Mouse (Mus musculus) heart, postnatal 14 days (tissue): ENCODE results near the gene Snta1. TPM values are rescaled to one million over a fixed set of nuclear protein-coding genes. Genes with fewer than 3 reads are reported as not detected.
A peak's percentile ranks its signal among the peaks of the same experiment; 100 is the strongest.

Experiments used
- DNase-seq, 2 experiments: peaks; one replicate each; pipeline ENCODE4 v3.0.0; 2021 to 2022
- intact Hi-C: fragments of 180-260 bp; cut with DNase I; formaldehyde crosslinking; loops from one replicate; pipeline ENCODE4 v1.15.1; 2025
- total RNA-seq, 2 experiments: library from RNA; stranded (reverse); gene quantifications; 2 replicates each; pipeline ENCODE4 v1.2.3; 2021

Gene Snta1
- total RNA-seq, 2 experiments from 2014 or later: 91.4 to 98.7 TPM

DNA sequence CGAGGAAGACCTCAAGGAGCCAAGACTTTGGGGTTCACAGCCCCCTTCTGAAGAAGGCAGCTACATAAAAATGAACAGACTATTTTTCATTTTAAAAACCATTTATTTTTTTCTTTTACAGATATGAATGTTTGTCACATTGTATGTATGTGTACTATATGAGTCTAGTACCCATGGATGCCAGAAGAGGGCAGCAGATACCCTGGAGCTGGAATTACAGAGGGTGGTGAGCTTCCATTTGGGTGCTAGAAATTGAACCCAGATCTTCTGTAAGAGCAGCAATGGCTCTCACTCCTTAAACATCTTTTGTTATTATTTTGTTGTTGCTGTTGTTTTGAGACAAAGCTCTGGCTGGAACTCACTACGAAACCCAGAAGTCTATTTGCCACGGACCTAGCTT lies 17.6 kb upstream of the Snta1 start:
- intact Hi-C loops: no loop called here
- DNase-seq: no peak

DNA sequence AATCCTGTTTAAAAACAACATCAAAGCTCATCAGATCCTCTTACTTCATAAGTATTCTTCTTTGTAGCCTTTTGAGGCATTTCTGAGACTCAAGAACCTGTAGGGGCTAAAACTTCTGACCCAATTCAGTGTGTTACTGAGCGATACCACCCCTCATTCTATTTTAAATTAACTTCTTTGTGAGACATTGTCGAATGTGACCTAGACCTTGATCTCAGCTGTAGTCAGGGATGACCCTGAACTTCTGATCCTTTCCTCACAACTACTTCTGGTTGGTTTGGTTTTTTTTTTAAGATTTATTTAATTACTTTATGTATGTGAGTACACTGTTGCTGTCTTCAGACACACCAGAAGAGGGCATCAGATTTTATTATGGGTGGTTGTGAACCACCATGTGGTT lies 15.6 kb upstream of the Snta1 start:
- intact Hi-C loops: no loop called here
- DNase-seq: no peak

DNA sequence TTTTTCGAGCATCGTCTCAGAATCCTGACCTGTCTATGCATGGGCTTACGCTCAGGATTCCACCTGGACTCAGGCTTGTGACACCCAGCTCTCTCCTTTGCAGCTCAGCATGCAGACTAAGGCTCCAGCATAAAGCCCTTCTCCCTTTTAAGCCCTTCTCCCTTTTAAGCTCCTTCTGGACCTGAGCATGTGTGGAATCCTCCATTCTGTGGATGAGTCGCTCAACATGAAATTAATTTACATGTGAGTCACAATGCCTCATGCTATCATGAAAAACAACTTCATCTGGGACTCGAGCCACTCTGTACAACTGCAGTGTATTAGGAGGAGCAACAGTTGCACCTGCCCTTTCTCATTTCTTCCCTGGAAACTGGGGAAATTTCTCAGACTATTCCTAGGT lies 14.3 kb upstream of the Snta1 start:
- intact Hi-C loops: no loop called here
- no peak for DNase-seq

DNA sequence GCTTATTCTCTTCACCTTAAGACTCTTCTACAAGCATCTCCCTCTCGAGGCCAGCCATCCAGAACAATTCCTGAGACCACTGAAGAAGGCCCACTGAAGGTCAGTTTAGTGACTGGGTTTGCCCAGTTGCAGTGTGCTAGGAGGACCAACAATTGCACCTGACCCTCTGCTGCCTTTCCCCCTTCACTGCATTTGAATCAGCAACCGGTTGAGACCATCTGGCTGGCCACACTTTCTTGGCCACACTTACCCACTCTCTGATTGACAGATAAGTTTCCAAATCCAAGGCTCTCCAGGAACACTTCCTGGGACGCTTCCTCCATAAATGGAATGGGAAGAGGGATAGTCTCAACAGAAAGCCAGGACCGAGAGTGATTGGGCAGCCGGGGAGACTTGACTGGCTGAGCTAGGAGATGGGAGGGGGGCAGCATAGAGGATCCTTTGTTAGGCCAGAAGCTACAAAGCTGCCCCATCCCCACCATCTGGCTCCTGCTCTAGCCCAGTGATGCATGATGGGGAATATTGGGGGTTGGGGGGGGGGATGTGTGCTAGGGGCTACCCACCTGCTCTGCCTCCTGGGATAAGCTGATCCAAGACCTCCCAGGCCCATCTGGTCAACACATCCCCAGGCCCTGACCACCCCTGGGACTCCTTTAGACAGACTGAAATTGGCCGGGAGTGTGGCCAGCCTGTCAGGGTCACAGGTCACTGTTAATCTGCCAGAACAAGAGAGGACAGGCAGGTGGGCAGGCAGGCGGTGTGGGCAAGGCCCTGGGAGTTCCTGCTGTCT lies 13.2 kb upstream of the Snta1 start:
- intact Hi-C loops: no loop called here
- DNase-seq: no peak

DNA sequence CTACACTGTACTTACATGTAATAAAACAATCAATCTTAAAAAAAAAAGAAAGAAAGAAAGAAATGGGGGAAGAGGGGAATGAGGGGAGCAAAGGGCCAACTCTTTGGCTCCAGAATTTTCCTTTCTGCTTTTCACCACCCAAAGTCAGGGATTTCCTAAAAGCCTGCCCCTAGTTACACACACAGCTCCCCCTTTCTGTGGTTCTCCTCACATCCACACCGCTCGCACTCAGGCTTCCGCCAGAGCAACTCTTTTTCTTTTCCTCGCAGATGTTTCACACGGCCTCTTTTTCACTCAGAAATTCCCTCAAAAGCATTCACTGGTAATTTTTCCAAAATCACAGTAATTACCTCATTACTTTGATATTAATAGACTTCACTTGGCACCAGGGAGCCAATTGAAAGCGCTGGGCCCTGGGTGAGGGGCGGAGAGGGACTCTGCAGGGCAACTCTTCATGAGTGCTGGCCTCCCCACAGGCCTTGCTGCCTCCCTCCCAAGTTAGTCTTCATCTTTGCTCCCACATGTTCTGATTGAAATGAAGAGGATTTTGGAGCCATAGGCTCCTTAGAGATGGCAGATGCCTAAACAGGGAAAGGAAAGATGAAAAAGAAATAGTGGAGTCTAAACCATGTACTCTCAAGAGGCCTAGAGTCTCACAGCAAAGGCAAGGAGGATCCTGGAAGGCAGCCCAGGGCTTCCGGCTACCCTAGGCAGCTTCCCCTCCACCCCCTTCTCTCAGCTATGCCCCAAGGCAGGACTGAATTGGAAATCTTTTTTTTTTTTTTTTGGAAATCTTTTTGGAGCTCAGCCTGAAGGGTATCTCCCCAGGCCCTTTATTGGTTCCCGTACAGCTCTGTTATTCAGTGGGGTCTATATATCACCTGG lies 12.0 kb upstream of the Snta1 start:
- intact Hi-C loops: loop anchor here (5.0 kb wide), 1 partner anchor 192 kb away; the partner anchor contains the start of genes 4930519P11Rik and Zfp341

DNA sequence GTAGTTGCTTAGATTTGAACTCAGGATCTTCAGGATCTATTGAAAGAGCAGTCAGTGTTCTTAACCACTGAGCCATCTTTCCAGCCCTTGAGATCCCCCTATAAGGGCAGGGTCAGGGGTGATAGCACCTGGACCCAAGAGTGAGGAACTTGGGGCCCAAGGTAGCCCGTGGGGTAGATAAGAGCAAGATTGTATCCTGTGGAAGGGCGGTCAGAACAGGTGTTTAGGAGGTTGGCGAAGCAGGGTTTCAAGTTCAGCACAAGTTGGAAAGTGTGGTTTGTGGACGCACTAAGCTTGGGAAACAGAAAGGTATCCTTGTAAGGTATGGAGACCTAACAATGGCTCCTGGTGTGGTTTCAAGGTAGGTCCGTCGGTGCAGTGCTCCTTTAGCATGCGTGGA lies 10.1 kb upstream of the Snta1 start:
- intact Hi-C loops: loop anchor here (5.0 kb wide), 1 partner anchor 194 kb away; the partner anchor contains the start of genes 4930519P11Rik and Zfp341
- DNase-seq: no peak

More for the DNA sequence above, 12.0 kb upstream of the Snta1 start:
- no peak for DNase-seq

DNA sequence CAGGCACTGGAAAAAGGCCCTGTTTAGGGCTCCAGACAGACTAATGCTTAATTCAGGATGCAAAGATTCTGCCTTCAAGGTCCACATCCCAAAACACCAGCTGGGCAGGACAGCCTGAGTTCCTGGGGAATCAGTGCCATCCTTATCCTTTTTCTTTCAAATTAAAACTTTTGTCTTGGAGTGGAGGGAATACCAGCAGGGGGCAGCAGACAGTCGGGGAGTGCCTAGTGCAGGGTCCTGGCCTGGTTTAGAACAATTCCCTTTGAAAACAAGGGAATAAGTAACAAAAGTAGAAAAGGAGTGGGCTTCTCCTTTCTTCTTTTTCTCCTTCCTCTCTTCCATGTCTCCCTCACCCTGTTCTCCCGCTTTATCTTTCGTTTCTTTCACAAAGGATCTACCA lies 9.2 kb upstream of the Snta1 start:
- intact Hi-C loops: loop anchor here (2.0 to 5.0 kb wide), 2 partner anchors 122 to 195 kb away; partner anchors contain the start of genes 4930519P11Rik and Zfp341
- DNase-seq: peak; percentile 81 to 88

DNA sequence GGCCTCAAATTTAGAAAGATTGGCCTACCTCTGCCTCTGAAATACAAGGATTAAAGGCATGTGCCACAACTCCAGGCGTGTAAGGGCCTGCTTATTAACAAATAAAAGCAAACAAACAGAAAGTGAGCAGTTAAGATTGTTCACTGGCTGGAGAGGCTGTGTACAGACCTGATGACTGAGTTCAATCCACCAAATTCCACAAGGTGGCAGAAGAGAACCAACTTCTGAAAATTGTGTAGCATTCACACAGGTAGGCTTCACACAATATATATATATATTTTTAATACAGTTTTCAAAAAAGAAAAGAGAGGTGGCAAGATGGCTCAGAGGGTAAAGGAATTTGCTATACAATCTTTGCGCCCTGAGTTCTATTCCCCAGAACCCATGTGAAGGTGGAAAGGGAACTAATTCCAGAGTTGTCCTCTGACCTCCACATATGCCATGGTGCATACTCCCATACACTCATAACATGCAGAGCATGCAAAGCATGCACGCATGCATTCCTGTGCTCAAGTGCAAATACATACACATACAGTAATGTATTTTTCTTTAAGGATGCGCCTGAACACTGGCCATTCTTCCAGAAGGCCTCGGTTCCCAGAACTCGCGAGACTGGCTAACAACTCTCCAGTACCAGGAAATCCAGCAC lies 4.2 kb upstream of the Snta1 start:
- intact Hi-C loops: loop anchor here (5.0 kb wide), 1 partner anchor 530 kb away; no protein-coding TSS in a partner anchor

DNA sequence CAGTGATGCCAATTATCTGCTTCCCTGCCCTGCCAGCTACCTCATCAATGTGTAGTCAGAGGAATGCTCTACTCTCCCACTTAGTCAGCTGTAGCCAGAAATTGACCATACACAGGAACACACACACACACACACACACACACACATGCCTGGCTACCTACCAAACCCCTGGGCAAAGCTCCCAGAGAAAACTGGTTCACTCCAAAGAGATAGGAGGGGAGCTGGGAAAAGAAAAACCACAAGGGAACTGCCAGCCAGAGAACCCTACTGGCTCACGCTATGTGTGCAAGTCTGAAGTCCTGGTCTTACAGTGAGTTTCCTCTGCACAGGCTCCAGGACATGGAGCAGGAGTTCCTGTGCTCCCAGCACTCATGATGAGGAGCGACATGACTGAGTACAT lies 2.5 kb upstream of the Snta1 start:
- intact Hi-C loops: loop anchor here (5.0 kb wide), 1 partner anchor 532 kb away; no protein-coding TSS in a partner anchor
- peak; percentile 58 to 73 for DNase-seq

More for the DNA sequence above, 4.2 kb upstream of the Snta1 start:
- DNase-seq: peak; percentile 24 to 59

DNA sequence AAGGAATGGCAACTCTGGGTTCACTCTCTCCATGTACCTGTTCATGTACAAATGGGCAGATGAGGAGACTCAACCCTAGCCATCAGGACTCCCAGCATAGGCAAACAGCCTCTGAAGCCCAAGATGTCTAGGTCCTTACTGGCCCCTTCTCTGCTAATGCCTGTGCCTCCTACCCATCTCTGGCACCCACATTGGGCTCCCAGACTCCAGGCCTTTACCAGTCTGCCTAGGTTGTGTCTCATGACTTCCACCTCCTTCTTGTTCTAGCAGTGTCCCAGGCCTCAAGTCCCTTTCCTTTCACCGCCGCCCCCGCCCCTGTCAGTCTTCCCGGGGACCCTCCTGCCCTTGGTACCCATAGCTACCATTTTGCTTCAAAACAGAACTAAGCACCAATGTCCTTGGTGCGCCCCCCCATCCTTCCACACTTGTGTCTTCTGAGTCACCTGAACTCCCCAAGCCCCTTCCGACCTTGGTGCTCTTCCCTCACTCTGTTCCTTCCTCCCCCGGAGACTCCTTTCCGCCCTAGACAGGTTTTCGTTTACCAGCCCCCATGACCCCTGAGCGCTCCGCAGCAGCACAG lies 746 bp downstream of the Snta1 start:
- intact Hi-C loops: loop anchor here (2.0 kb wide), 1 partner anchor 16 kb away; no protein-coding TSS in a partner anchor
- DNase-seq: no peak

DNA sequence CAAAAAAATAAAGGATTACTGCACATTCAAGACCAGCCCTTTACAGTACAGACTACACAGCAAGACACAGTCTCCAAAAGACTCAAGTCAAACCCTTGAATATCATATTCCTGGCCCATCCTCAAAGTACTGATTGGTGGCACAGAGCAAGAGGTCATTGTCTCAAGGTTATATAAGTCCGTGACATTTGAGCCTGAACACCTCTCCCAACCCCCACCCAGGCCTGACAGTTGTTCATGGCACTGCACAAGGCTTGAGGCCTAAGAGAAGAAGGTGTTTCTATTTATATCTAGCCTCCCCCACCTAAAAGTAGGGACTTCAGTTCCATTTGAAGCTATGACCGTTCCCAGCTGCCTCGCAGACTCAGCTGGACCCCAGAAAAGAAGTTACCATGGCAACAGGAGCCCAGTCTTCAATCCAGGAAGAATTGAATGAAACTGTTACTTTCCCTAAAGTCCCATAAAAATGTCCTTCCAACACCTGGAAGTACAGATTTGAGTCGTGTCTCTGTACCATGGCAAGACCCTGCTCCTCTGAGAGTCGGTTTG lies 2.4 kb downstream of the Snta1 start:
- intact Hi-C loops: no loop called here
- no peak for DNase-seq

DNA sequence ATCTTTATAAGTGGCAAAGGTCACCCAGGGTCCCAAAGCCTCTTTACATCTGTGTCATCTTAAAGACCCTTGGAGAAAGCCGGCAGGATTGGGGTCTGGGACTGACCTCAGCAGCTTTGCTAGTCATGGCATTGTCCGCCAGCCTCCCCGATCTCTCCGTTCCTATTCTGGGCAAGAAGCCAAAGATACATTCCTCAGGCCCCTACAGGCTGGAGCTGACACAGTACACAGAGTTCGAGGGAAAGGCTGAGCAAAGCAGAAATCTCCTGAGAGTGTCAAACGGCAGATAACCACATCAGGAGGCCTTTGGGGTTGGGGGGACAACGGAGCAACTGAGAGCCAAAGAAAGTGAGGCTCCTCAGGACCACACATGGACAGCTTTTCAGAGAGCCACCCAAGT lies 5.1 kb downstream of the Snta1 start:
- intact Hi-C loops: loop anchor here (2.0 kb wide), 1 partner anchor 28 kb away; no protein-coding TSS in a partner anchor
- DNase-seq: peak; percentile 46 to 66

DNA sequence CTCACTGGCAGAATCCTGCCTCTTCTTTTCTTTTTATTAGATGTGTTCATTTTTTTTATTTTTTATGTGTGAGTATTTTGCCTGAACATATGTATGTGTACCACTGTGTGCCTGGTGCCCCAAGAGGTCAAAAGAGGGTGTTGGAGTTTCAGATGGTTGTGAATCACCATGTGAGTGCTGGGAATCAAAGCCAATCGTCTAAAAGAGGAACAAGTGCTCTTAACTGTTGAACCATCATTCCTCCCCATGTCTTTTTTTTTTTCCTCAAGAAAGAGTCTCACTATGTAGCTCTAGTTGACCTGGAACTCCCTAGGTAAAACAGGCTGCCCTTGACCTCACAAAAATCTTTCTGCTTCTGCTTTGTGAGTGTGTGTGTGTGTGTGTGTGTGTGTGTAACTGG lies 5.9 kb downstream of the Snta1 start:
- intact Hi-C loops: loop anchor here (2.0 kb wide), 1 partner anchor 27 kb away; no protein-coding TSS in a partner anchor
- no peak for DNase-seq

DNA sequence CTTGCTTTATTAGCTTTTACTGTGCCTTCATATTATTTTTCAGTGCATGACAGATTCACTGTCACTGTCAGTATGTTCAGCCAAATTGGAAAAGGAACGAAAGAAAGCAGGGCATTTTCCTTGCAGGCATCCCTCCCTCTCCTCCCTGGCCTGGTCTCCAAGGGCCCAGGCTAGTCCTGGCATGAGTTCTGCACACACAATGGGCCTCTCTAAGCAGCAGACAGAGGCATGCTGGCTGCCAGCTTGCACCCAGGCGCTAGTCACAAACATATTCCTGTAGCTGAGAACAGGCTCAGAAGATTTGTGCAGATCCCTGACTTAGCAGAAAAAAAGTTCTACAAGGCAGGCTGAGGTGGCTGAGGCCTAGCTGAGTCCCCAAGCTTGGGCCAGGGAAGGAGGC lies 8.6 kb downstream of the Snta1 start:
- intact Hi-C loops: no loop called here

DNA sequence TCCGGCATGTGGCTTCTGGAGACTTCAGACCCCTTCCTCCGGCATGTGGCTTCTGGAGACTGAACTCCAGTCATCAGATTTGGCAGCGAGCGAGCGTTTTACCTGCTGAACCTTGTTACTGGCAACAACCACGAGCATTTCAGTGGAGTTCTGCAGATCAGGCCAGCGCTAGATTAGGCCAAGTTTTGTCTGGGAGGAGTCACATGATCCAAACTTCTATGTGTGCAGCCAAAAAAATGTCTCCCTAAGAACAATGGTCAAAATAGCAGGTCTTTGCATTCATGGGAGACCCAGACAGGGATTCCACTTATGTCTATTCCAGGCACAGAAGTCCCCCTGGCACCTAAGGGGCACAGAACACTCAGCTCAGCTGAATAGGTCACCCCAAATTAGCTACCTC lies 9.6 kb downstream of the Snta1 start:
- DNase-seq: peak; percentile 11 to 30
- intact Hi-C loops: no loop called here

More for the DNA sequence above, 8.6 kb downstream of the Snta1 start:
- DNase-seq: no peak

DNA sequence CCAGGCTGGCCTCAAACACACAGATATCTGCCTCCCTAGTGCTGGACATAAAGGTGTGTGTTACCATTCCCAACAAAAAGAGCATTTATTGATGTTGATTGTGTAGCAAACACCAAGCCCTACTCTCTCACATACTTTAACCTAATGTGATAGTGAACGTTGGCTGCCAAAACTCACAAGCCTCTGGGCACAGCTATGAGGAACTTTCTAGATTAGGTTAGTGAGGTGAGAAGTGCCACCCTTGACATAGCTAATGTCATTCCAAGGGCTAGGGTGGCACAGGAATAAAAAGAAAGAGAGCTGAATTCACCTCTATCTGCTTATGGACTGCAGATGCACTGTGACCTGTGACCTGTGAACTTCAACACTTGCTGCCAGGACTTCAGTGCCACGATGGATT lies 11.4 kb downstream of the Snta1 start:
- DNase-seq: peak in 1 of 2 experiments; percentile 33
- intact Hi-C loops: no loop called here

DNA sequence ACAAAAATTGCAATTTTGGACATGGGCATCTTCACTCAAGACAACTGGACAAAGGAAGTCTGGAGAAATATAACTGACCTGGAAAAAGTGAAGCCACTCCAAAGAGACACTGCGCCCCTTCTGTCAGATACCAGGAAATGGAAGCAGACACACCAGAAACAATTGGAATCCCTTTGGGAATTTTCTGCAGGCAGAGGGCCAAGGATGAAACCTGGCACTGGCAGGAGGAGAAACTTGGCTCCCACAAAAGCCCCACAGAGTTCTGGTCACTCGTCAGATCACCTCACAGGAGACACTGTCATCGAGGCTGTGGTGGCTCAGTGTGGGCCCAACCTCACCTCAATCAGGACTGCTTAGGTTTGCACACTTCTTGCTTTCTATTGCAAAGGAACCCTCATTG lies 13.3 kb downstream of the Snta1 start:
- intact Hi-C loops: no loop called here
- peak in 1 of 2 experiments; percentile 62 for DNase-seq

DNA sequence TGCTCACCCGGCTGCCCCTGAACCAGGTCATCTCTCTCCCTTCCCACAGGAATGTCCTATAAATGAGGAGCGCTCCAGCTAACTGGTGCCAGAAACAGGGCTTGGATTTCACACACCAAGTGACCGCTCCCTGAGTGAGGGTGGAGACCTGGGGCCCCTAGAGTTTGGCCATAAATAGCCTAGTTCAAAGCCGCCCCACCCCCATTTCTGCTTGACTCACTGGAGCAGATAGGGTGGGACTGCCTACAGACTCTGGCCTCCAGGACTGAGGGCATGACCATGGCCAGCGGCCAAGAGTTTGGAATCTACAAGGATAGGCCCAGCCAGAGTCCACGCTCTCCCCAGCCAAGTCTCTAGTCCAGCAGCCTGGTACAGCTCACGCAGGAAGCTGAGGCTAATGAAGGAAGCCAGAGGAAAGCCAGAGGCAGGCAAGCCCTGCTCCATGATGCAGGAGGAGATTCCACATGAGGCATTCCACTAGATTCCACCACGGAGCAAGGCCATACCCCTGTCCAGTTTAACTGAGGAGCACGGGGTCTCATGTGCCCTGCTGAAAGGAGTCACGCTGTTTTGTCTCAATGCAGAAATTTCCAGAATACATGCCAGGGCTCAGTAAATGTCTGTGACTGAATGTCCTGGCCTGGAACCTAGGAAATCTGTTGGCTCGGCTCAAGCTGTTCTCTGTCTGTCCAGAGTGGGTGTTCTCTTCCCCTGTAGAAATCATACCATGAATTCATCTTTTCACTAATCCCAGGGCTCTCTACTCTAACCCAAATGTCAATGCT lies 17.5 kb downstream of the Snta1 start:
- DNase-seq: peak; percentile 90 to 94
- intact Hi-C loops: loop anchor here (2.0 kb wide), 1 partner anchor 16 kb away; no protein-coding TSS in a partner anchor

DNA sequence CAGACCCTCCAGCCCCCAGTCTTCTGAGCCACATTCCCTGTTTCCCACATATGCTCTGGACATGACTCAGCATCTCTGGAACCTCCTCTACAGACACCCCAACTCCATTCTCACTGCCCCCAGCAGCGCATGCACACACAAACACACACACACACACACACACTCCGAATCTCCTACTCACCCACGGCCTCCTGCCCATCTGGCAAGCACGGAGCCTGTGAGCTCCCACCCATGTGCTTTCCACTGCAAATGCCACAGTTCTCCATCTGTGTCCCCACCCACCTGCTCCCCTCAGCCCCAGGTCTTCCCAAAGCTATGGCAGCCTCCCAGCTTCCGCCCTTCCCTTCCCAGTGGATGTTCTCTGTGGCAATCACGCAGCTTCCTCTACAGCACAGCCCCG lies 28.8 kb downstream of the Snta1 start:
- intact Hi-C loops: no loop called here
- no peak for DNase-seq
